Comparison of ENCODE assay signal across 15 mouse cellular contexts in the genomic region with DNA sequence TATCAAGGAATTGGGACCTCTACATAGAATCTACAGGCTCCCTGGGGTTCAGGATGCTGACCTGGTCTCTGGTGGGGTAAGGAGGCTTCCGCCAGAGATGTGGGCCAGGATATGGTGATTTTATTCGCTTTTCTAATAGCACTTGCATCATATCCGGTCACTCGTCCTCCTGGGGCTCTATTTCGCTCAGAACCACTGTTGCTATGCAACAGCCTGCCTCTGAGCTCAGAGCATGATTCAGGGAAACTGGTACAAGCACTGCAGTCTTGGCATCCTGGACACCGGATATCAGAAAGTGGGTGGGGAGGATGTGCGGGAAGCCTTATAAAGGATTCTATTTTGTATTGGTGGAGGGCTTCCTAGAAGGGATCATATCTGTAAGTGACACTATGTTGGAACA.
DNase-seq lines count a peak whose midpoint lies in the region; ATAC-seq and TF ChIP-seq lines count a peak whose summit lies in the region.
"Had no signal": no experiment of that assay in that cellular context is flagged by ENCODE, and none has a peak within 500 bp of the region (broad histone marks: within the 10 kb centered on the region; RNA-seq: fewer than 3 reads in every experiment).

No protein-coding gene starts in this region.

- peak overlapping the region; percentile 53 for H3K27ac ChIP-seq in midbrain, embryonic 13.5 days
- no peak overlapping the region for H3K27ac ChIP-seq in midbrain, embryonic 11.5 days (ENCODE audit: low read depth, low read length)
- H3K27ac ChIP-seq in midbrain, postnatal 0 days (ENCODE audit: low read depth, low read length), result 0 out of 2 replicates have a peak overlapping the region, but pooled peaks have one; percentile 47
- H3K27ac ChIP-seq: gastrocnemius, adult 2 months; liver, embryonic 12.5 days had no signal

- no peak overlapping the region for H3K4me2 ChIP-seq in midbrain, embryonic 13.5 days (replicated peaks)
- H3K4me2 ChIP-seq in midbrain, embryonic 11.5 days, result no peak overlapping the region
- H3K4me2 ChIP-seq in midbrain, postnatal 0 days (ENCODE audit: low read depth, low read length, poor library complexity, severe bottlenecking), result no peak overlapping the region
- H3K4me2 ChIP-seq: liver, embryonic 12.5 days had no signal

- no peak for DNase-seq in midbrain, embryonic 11.5 days (ENCODE audit: low spot score, missing footprints)
- peak; percentile 36 for DNase-seq in layer of hippocampus, adult 9-11 months
- DNase-seq in midbrain, postnatal 0 days (ENCODE audit: low spot score), result peak; percentile 55
- DNase-seq in gastrocnemius, postnatal 4 days (ENCODE audit: low spot score in 2 of 2), result no peak
- no peak for DNase-seq in gastrocnemius, postnatal 14 days
- DNase-seq: adrenal gland, postnatal 10 days; cerebellum, adult 11 months; gastrocnemius, adult 2 months; lung, postnatal 14 days had no signal

- no peaks in the 10 kb centered on the region for H3K4me1 ChIP-seq in midbrain, embryonic 13.5 days (replicated peaks)
- H3K4me1 ChIP-seq in midbrain, embryonic 11.5 days (ENCODE audit: control insufficient read depth, insufficient read depth, low read length), result no peaks in the 10 kb centered on the region
- no peaks in the 10 kb centered on the region for H3K4me1 ChIP-seq in midbrain, postnatal 0 days (ENCODE audit: insufficient read depth, low read length)
- H3K4me1 ChIP-seq: liver, embryonic 12.5 days had no signal

- no peaks in the 10 kb centered on the region for H3K36me3 ChIP-seq in midbrain, embryonic 13.5 days
- H3K36me3 ChIP-seq in midbrain, embryonic 11.5 days (ENCODE audit: control insufficient read depth, insufficient read depth, low read length), result no peaks in the 10 kb centered on the region
- H3K36me3 ChIP-seq in midbrain, postnatal 0 days (ENCODE audit: insufficient read depth, low read length), result no peaks in the 10 kb centered on the region
- H3K36me3 ChIP-seq: liver, embryonic 12.5 days had no signal

- no peaks in the 10 kb centered on the region for H3K27me3 ChIP-seq in midbrain, embryonic 13.5 days
- no peaks in the 10 kb centered on the region; the same call in 1 of the 2 replicates for H3K27me3 ChIP-seq in midbrain, embryonic 11.5 days (ENCODE audit: control insufficient read depth, insufficient read depth, low read length)
- H3K27me3 ChIP-seq in midbrain, postnatal 0 days (ENCODE audit: insufficient read depth, low read length), result no peaks in the 10 kb centered on the region
- H3K27me3 ChIP-seq: CH12.LX; liver, embryonic 12.5 days had no signal

- no peak overlapping the region for H3K9ac ChIP-seq in midbrain, embryonic 13.5 days (replicated peaks)
- H3K9ac ChIP-seq in midbrain, embryonic 11.5 days (ENCODE audit: low read length), result no peak overlapping the region
- no peak overlapping the region for H3K9ac ChIP-seq in midbrain, postnatal 0 days (replicated peaks; ENCODE audit: low read length, poor library complexity, severe bottlenecking)
- H3K9ac ChIP-seq: liver, embryonic 12.5 days had no signal

- H3K4me3 ChIP-seq in midbrain, embryonic 13.5 days (replicated peaks), result no peak overlapping the region
- no peak overlapping the region for H3K4me3 ChIP-seq in midbrain, embryonic 11.5 days (ENCODE audit: low read depth, low read length)
- no peak overlapping the region for H3K4me3 ChIP-seq in midbrain, postnatal 0 days (ENCODE audit: low read depth, low read length)
- H3K4me3 ChIP-seq: gastrocnemius, adult 2 months; liver, embryonic 12.5 days; myocyte had no signal

- no peak for TF ChIP-seq CTCF in midbrain, postnatal 0 days (IDR thresholded peaks at IDR 0.05)

- H3K9me3 ChIP-seq in midbrain, embryonic 13.5 days, result no peaks in the 10 kb centered on the region
- H3K9me3 ChIP-seq in midbrain, embryonic 11.5 days (ENCODE audit: control insufficient read depth, low read length), result no peaks in the 10 kb centered on the region
- no peaks in the 10 kb centered on the region for H3K9me3 ChIP-seq in midbrain, postnatal 0 days (ENCODE audit: low read length)
- H3K9me3 ChIP-seq: liver, embryonic 12.5 days had no signal

- 65% methylated on average over 7 of the region's 7 CpGs for WGBS in midbrain, embryonic 13.5 days
- WGBS in midbrain, embryonic 11.5 days, result 78% methylated on average over 7 of the region's 7 CpGs
- WGBS in midbrain, postnatal 0 days, result 54% methylated on average over 7 of the region's 7 CpGs

- ATAC-seq in midbrain, embryonic 13.5 days, result peak; percentile 68; the same call in 1 of the 2 replicates
- no peak for ATAC-seq in midbrain, embryonic 11.5 days (ENCODE audit: low FRiP score)
- ATAC-seq in midbrain, postnatal 0 days (ENCODE audit: low FRiP score), result peak; percentile 71
- ATAC-seq in megakaryocyte-erythroid progenitor cell, adult 5-6 weeks (replicated peaks; ENCODE audit: low FRiP score, low TSS enrichment, poor library complexity, severe bottlenecking), result no peak
- ATAC-seq: intestine, postnatal 0 days; liver, embryonic 12.5 days had no signal

- intact Hi-C loops in gastrocnemius, postnatal 14 days (cut with DNase I; ENCODE audit: low total_unique reads), result no loop called here

Comparison
In these comparisons a context has a peak if more than half of its experiments do, and no peak if none do; other contexts are left out.
1. ATAC-seq: peak in midbrain, embryonic 13.5 days (single experiment) and midbrain, postnatal 0 days (single experiment); none in midbrain, embryonic 11.5 days (single experiment) and megakaryocyte-erythroid progenitor cell, adult 5-6 weeks (single experiment).
2. DNase-seq: peak in layer of hippocampus, adult 9-11 months (single experiment) and midbrain, postnatal 0 days (single experiment); none in midbrain, embryonic 11.5 days (single experiment), gastrocnemius, postnatal 4 days (0 of 2) and gastrocnemius, postnatal 14 days (single experiment).